Mouse (Mus musculus) urinary bladder, postnatal 10 days (tissue): ENCODE data around the gene 2310022B05Rik.

Experiments used
- DNase-seq: peaks from one replicate; pipeline ENCODE4 v3.0.0; 2022; ENCODE audit warnings: low spot score

Gene 2310022B05Rik

DNA sequence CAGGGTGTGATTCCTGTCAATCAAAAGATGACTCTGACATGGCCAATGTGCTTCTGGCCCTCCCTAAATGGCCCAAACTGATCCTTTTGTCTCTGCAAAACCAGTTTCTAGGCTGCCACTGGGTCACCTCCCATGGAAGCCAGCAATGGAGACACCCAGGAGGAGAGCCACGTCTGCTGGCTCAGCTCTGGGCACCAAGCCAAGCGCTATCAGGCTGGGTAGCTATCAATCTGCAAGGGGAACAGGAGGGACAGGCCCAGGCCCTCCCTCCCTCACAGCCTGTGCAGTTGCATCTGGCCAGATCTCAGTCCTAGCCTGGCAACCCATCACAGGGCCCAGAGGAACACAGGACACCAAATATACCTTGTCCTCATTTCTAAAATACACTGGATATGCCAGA lies 4.8 kb downstream of the 2310022B05Rik start:
- peak; percentile 29 for DNase-seq

- DNase-seq, result no peak
Observed at GRCm38 (mm10) chr8:124657961-124658360, 5.2 kb downstream of the 2310022B05Rik start.

GRCm38 (mm10) chr8:124653568-124654475 lies 9.3 kb downstream of the 2310022B05Rik start:
- no peak for DNase-seq

- no peak for DNase-seq
Observed at GRCm38 (mm10) chr8:124652546-124652945, 10.6 kb downstream of the 2310022B05Rik start.

- DNase-seq, result no peak
Observed at GRCm38 (mm10) chr8:124651776-124652175, 11.4 kb downstream of the 2310022B05Rik start.

DNA sequence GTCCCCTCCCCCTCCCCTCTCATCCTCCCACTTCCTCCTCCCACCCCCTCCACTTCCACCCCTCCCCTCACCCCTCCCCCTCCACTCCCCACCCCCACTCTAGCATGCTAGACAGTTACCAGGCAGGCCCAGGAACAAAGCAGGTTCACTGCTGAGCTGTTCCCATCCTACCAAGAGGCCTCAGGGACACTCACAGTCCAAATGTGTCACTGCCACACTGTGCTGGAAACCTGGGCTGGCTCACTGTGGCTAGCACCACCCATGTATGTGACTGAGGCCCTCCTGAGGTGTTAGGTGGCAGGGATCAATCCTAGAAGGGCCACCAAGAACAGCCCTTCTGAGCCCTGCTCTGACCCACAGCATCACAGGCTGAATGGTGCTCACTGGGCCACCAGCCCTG lies 14.9 kb downstream of the 2310022B05Rik start:
- DNase-seq, result no peak

GRCm38 (mm10) chr8:124643540-124644339 lies 19.4 kb downstream of the 2310022B05Rik start:
- DNase-seq, result peak; percentile 22

GRCm38 (mm10) chr8:124641599-124641998 lies 21.6 kb downstream of the 2310022B05Rik start:
- no peak for DNase-seq

DNA sequence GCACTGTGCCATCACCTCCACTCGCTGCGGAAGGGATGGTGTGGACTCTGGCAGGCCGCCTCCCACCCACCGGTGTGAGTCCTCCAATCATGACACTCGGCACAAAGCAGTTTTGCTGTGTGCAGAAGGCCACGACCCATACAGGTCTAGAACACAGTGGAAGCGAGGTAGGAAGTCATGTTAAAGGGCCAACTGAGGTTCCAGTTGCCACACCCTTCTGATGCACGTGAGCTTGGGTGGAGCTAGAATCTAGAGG lies 28.0 kb downstream of the 2310022B05Rik start:
- no peak for DNase-seq

GRCm38 (mm10) chr8:124634411-124635246 lies 28.5 kb downstream of the 2310022B05Rik start:
- no peak for DNase-seq

GRCm38 (mm10) chr8:124633001-124633703 lies 30.0 kb downstream of the 2310022B05Rik start:
- DNase-seq, result no peak

- DNase-seq, result no peak
Observed at GRCm38 (mm10) chr8:124631966-124632365, 31.2 kb downstream of the 2310022B05Rik start.

DNA sequence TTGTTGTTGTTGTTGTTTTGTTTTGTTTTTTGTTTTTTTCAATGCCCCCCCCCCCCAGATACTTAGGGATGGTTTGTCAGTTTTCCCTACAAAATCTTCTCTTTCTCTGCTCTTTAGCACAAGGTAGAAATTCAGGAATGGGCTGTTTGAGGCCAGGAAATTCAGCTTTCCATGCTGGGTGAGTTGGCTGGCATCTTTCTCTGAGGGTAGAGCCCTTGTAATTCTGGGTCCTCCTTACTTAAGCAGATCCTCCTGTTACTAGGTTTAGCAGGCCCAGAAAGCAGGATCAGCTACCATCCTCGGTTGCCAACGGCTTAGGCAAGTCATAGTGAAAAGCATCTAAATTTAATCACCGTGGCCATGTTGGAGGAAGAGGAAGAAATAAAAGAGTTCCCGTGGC lies 32.3 kb downstream of the 2310022B05Rik start:
- DNase-seq, result no peak

DNA sequence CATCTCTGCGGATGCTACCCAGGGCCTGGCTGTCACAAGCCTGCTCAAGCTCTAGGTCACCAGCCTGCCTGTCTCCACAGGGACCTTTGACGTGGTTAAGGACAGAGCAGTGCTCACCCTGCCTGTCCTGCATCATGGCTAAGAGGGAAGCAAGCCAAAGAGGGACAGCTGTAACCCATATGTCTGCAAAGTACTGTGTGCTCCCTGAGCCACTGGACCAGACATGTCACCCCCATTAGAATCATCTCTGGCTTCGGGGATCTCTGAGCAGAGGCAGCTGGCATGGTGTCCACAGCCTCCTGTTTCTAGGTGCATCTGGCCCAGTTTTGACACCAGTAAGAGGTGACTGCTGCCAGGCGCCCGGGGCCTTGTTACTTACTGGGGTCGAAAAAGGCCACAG lies 32.7 kb downstream of the 2310022B05Rik start:
- DNase-seq, result no peak

GRCm38 (mm10) chr8:124626251-124626650 lies 36.9 kb downstream of the 2310022B05Rik start:
- no peak for DNase-seq

GRCm38 (mm10) chr8:124621255-124621654 lies 41.9 kb downstream of the 2310022B05Rik start:
- no peak for DNase-seq

DNA sequence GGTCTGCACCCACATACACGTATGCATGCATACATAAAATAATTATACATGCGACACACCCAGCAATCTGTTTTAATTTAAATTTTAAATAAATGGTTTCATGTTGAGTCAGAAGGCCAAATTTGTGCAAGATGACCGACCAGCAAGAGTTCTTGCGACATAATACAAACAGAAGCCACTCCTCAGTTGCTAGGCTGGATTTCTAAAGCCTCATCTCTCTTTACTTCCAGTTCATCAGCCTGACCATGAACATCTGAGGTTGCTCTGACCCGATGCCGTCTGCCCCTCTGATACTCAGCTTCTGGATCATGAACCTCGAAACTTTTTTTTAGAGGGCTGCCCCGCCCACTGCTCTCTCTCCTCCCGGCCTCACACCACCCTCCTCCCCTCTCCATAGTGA lies 44.9 kb downstream of the 2310022B05Rik start:
- no peak for DNase-seq

DNA sequence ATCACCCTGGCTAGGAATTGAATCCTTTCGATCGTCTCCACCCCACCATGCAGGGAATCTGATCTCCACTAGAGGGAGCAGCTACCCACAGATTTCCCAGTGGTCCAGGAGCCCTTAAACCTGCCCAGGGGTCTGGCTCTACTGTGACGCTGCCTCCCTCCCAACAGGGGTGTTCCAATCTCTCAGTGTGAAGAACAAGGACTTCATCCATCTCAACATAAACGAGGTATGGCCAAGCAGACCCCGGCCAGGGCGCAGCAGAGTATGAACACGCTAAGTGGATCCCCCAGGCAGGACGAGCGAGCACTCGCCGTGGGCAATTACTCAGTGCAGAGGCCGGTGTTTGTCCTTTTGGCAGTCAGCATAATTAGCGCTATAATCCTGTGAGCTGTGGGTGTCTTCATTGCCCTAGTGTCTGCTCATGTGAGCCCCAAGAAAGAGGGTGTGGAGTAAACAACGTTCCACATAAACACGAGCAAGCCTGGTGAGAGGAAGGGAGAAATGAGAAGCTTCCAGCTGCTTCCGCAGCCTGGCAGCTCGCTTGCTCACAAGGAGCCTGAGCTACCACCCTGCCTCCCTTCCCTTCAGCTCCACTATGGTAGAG lies 45.8 kb downstream of the 2310022B05Rik start:
- no peak for DNase-seq

GRCm38 (mm10) chr8:124614325-124614724 lies 48.8 kb downstream of the 2310022B05Rik start:
- DNase-seq, result no peak

DNA sequence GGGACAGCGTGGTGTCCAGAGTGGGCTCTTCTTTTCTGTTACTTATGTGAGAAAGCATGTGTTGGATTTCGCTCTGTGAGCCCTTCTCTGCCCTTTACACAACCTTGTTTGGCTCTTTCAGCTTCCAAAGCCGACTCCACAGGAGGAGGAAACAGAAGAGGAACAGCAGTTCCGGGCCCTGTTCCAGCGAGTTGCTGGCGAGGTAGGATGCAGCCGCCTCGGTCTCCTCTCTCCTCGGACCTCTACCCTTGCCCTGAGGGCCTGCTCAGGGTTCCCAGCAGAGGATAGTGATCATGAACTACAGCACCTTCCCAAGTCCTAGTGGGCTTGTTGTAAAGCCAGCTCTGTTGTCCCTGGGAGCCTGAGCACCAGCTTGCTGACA lies 54.2 kb downstream of the 2310022B05Rik start:
- no peak for DNase-seq

DNA sequence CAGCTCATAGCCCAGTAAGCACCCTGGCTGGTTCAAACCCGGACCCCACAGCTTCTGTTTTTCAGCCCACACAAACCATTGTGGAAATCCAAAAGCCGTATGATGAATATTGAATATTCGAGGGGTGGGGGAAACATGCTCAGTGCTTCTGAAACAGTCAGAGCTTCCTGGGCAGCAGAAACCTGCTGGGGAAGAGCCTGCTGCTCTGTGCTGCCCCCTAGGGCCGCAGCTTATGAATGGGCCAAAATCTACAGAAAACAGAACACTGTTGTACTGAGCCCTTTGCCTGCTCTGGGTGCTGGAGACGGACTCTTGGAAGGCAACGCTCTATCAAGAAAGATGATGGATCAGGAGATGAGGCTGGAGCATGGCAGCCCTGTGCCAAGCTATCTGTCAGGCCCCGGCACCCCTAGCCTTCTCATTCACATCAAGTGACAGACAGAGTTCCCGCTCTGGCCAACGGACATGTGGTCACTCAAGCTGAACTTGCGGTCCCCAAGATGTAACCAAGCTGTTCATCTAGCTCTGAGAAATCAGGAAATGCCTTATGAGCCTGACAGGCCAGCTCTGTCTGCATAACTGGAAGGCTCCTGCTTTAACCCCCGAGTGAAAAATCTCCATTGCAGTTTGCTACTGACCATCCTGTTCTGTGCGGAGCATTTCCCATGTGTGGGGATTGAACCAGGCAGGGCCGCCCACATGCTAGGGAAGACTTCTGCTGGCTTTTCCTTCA lies 54.8 kb downstream of the 2310022B05Rik start:
- no peak for DNase-seq
